Mouse (Mus musculus) CH12.LX (cell line): ENCODE results near the gene Aldh1b1.

Experiments
- CTCF ChIP-seq, 2 experiments: IDR thresholded peaks in 1 of 2; conservative IDR thresholded peaks in 1 of 2; 2 replicates each; pipeline ENCODE4 v1.5.1; 2011 to 2012; ENCODE audit warnings: low read depth in 2 of 2, low read length in 2 of 2, improper control_type of control experiment in 1 of 2, inconsistent platforms in 1 of 2, mild to moderate bottlenecking in 1 of 2, moderate library complexity in 1 of 2
- POLR2AphosphoS2 ChIP-seq: IDR thresholded peaks from 2 replicates; pipeline ENCODE4 v1.6.1; 2011; ENCODE audit warnings: low read depth, low read length, improper control_type of control experiment
- RAD21 ChIP-seq: IDR thresholded peaks from 2 replicates; pipeline ENCODE4 v1.6.1; 2011; ENCODE audit warnings: low read depth, mild to moderate bottlenecking, low read length, improper control_type of control experiment, moderate library complexity
- TBP ChIP-seq: conservative IDR thresholded peaks from 2 replicates; pipeline ENCODE4 v1.6.1; 2011; ENCODE audit warnings: low read depth, low read length, improper control_type of control experiment

GRCm38 (mm10) chr4:45769141-45769540 lies 29.7 kb upstream of the Aldh1b1 start:
- TF ChIP-seq RAD21: no peak
- TF ChIP-seq POLR2AphosphoS2: no peak
- no peak for TF ChIP-seq CTCF (conservative IDR thresholded peaks at IDR 0.05 in 1 of 2, IDR thresholded peaks at IDR 0.05 in 1 of 2; ENCODE audit: low read depth in 2 of 2, low read length in 2 of 2)
- no peak for TF ChIP-seq TBP
